Mouse (Mus musculus) limb, embryonic 15.5 days (tissue): ENCODE data around the gene Flt4. TPM values are rescaled to one million over a fixed set of nuclear protein-coding genes. Genes with fewer than 3 reads are reported as not detected.

Experiments used
- ATAC-seq: fragments of 200-750 bp; cut with Nextera tagmentation; 2 replicates; pipeline ENCODE4 v1.8.0; 2017; ENCODE audit warnings: low read depth, moderate TSS enrichment; ENCODE audit not compliant: insufficient number of reproducible peaks, low FRiP score, low TSS enrichment
- H3K27ac ChIP-seq: fragments of 300-500 bp; sonication (generic); 2 replicates; pipeline ENCODE4 v1.5.1; 2015; ENCODE audit warnings: moderate library complexity, mild to moderate bottlenecking, inconsistent platforms
- H3K27me3 ChIP-seq: fragments of 300-500 bp; sonication (generic); 2 replicates; pipeline ENCODE4 v1.6.1; 2015; ENCODE audit warnings: inconsistent platforms
- H3K36me3 ChIP-seq: fragments of 300-500 bp; sonication (generic); 2 replicates; pipeline ENCODE4 v1.6.1; 2015; ENCODE audit warnings: inconsistent platforms
- H3K4me1 ChIP-seq: fragments of 300-500 bp; sonication (generic); 2 replicates; pipeline ENCODE4 v1.6.1; 2015; ENCODE audit warnings: inconsistent platforms
- H3K4me2 ChIP-seq: fragments of 300-500 bp; sonication (generic); 2 replicates; pipeline ENCODE4 v1.6.1; 2015; ENCODE audit warnings: mild to moderate bottlenecking, inconsistent platforms
- H3K4me3 ChIP-seq: fragments of 300-500 bp; sonication (generic); 2 replicates; pipeline ENCODE4 v1.5.1; 2015; ENCODE audit warnings: mild to moderate bottlenecking, inconsistent platforms
- H3K9ac ChIP-seq: fragments of 300-500 bp; sonication (generic); 2 replicates; pipeline ENCODE4 v1.6.1; 2015; ENCODE audit warnings: inconsistent platforms
- H3K9me3 ChIP-seq: fragments of 300-500 bp; sonication (generic); 2 replicates; pipeline ENCODE4 v1.6.1; 2016; ENCODE audit warnings: inconsistent platforms
- WGBS: fragments of 180-500 bp; shearing (Covaris S2); methylation state at CpG from one replicate; pipeline ENCODE4 v1.1.7; 2015; 5-methylcytosine and 5-hydroxymethylcytosine counted together
- polyA plus RNA-seq: library from polyadenylated mRNA; unstranded; fragments of >200 nt; fragmentation: Nextera tagmentation; extraction: Ambion mirVana; gene quantifications from 2 replicates; pipeline ENCODE4 v1.2.1, GENCODE M21; 2015

Gene Flt4
- polyA plus RNA-seq, 1 experiment from 2014 or later, result 5.5 TPM

DNA sequence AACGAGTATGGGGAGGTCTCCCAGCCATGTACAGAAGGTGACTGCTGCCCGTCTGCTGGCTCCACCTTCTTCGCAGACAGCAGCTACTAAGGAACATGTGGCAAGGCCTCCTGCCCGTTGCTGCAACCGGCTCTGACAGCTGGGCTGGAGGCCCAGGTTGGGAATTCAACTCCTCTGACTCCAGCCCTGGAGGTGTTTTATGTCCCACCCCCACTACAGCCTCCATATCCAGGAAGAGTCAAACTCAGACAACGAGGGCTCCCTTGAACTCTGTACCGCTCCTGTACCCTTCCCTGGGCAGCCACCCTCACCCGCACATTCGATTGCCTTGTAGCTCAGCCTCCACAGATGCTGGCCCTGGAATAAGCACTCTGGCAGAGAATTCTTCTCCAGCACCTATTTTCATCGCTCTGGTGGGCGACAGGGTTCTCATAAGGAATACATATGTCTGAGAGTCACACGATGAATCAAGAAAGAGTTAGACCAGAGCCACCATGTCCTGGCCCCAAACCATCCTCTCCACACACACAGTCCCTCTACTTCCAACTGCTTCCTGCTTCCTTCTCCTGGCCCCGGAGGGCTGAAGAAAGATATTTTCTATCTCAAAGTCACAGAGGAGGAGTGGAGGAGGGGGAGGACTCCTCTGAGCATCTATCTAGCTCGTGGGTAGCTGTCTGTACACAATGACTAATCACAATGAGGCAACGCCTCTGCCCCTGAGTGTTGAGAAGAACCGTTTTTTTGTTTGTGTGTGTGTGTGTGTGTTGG, 42.1 kb downstream of the Flt4 start:
- 59% methylated on average over 16 of the region's 16 CpGs for WGBS
- no peak overlapping the region for H3K4me2 ChIP-seq
- H3K9me3 ChIP-seq, result no peaks in the 10 kb centered on the region
- peaks cover 10% of the 10 kb centered on the region for H3K4me1 ChIP-seq
- ATAC-seq, result no peak
- no peaks in the 10 kb centered on the region for H3K27me3 ChIP-seq
- no peak overlapping the region for H3K27ac ChIP-seq
- no peak overlapping the region for H3K4me3 ChIP-seq
- H3K36me3 ChIP-seq, result no peaks in the 10 kb centered on the region
- H3K9ac ChIP-seq, result no peak overlapping the region

DNA sequence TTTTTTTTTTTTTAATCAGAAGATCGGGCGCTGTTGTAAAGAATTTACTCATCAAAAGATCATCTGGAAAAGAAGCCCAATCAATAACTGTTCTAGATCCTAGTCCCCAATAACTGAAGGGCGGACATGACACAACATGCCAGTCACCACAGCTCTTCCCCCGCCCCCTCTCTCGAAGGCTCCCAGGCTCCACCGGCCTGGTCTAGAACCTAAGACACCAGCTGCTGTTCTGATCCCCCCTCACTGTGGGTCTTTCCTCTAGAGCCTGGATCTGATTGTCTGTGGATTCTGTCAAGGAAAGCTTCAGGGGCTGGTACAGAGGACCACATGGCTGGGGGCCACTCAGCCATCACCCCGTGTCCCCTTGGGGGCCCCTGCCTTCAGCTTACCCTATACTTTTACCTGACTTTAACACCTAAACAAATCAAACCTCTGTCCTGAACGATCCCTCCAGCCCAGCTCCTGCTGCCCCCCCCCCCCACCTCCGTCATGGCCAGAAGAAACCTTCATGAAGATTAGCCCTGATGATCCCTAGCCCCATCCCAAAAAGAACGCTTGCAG, 42.8 kb downstream of the Flt4 start:
- no peak overlapping the region for H3K27ac ChIP-seq
- H3K4me1 ChIP-seq, result peaks cover 10% of the 10 kb centered on the region
- H3K4me2 ChIP-seq, result no peak overlapping the region
- 82% methylated on average over 10 of the region's 10 CpGs for WGBS
- H3K36me3 ChIP-seq, result no peaks in the 10 kb centered on the region
- ATAC-seq, result no peak
- H3K27me3 ChIP-seq, result no peaks in the 10 kb centered on the region
- no peak overlapping the region for H3K4me3 ChIP-seq
- H3K9me3 ChIP-seq, result no peaks in the 10 kb centered on the region
- no peak overlapping the region for H3K9ac ChIP-seq

DNA sequence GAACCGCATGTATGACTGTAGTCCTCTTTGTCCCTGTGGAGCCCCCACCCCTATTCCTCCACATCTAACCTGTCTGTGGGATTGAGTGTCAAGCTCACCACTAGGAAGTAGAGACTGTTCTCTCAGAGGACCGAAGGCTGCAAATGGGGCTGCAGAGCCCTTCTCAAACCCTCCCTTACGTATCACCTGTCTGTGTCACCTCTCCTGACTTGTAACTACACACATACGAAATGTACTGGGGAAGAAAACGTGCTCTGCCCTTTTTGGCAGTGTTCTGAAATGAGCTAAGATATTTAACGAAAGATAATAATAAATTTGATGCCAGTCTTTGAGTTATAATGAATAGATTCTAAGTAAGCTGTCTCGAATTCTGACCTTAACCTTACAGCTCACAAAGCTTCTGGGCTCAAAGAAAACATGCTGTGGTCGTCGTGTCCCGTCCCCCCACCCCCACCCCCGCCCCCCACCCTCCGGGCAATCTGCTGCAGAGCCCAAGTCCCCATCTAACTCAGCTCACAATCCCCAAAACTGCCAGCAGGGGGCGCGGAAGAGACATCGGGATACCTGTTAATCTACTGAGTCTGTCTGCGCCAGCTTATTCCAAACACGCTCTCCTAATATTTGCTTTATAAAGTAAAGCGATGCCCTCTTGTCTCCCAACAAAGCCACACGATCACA, 43.5 kb downstream of the Flt4 start:
- Histone ChIP-seq H3K4me2 (no peak overlapping the region), H3K4me3 (no peak overlapping the region), H3K9ac (no peak overlapping the region), H3K27ac (no peak overlapping the region), H3K36me3 (no peaks in the 10 kb centered on the region), H3K27me3 (no peaks in the 10 kb centered on the region), H3K9me3 (no peaks in the 10 kb centered on the region), H3K4me1 (peaks cover 10% of the 10 kb centered on the region)
- no peak for ATAC-seq
- 27% methylated on average over 19 of the region's 19 CpGs for WGBS

DNA sequence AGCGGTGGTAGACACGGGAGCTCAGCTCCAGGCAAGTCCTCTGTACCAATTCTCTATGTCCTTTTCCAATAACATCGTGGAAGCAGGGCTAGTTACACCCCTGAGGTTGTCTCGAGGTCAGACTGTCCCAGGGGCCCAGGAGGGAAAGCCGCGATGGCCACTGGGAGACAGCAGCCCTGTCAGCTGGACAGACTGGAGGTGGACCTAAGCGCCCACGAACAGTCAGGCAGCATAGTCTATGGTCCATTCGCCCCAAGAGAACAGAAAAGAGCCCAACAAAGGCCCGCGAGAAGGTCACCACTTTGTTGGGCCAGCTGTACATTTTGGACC, 44.0 kb downstream of the Flt4 start:
- Histone ChIP-seq H3K27me3 (no peaks in the 10 kb centered on the region), H3K4me2 (no peak overlapping the region), H3K4me1 (peaks cover 10% of the 10 kb centered on the region), H3K9me3 (no peaks in the 10 kb centered on the region), H3K9ac (no peak overlapping the region), H3K27ac (no peak overlapping the region), H3K4me3 (no peak overlapping the region), H3K36me3 (no peaks in the 10 kb centered on the region)
- WGBS, result 34% methylated on average over 11 of the region's 11 CpGs
- ATAC-seq, result no peak

DNA sequence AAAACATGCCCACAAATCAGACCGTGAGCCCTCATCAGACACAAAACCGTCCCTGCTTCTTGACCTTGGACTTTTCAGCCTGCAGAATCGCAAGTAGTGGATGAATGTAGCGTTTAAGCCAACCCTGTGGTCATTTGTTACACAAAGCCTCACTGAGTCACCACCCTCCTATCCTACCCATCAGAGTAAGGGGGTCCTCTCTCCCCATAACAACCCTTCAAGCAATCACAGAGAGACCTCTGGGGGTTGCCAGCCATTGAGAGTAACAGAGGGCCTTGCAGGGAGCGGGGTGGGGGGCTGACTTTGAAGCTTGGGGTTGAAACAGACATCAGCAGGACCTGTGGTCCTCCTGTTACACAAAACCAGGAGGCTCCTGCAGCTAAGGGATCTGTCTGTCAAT, 45.6 kb downstream of the Flt4 start:
- no peak overlapping the region for H3K9ac ChIP-seq
- H3K9me3 ChIP-seq, result no peaks in the 10 kb centered on the region
- H3K4me2 ChIP-seq, result no peak overlapping the region
- H3K27me3 ChIP-seq, result no peaks in the 10 kb centered on the region
- 93% methylated on average over 5 of the region's 5 CpGs for whole genome bisulfite sequencing
- no peaks in the 10 kb centered on the region for H3K36me3 ChIP-seq
- H3K4me1 ChIP-seq, result peaks cover 10% of the 10 kb centered on the region
- no peak overlapping the region for H3K4me3 ChIP-seq
- no peak for ATAC-seq
- no peak overlapping the region for H3K27ac ChIP-seq

DNA sequence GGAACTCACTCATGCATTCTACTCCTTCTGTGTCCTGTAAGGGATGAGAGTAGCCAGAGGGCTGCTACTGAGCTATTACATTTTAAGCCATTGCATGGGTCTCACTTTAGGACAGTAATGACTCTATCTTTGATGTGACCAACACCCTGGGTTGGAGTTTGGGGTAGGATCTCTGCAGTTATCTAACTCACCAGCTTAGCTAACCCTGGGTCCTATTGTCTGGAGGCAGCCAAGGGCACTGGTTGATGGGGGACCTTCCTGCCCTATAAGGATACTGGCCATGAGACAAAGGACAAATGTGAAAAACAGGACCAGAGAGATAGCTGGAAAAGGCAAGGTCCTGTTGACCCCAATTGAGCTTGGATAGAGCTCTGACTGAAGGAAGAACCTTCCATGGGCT, 46.4 kb downstream of the Flt4 start:
- Histone ChIP-seq H3K4me1 (peaks cover 9% of the 10 kb centered on the region), H3K4me3 (no peak overlapping the region), H3K9ac (no peak overlapping the region), H3K27ac (no peak overlapping the region), H3K9me3 (no peaks in the 10 kb centered on the region), H3K27me3 (no peaks in the 10 kb centered on the region), H3K4me2 (no peak overlapping the region), H3K36me3 (no peaks in the 10 kb centered on the region)
- ATAC-seq, result no peak

DNA sequence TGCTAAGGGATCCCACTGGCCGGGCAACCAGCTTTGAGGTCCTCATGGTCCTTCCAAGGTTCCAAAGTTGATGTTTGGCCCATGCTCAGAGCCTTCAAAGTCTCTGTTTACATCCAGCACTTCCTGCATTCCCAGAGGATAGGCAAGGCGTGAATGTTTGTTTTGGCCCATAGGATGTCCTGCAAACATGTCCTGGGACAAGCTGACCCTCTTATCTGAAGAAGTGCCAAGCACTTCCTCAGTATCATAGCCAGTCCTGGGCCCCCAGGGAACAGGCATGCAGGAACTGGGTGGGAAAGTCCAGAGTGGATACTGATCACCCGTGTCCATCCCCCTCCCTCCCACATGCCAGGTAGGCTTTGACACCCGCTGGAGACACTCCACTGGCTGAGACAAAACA, 49.0 kb downstream of the Flt4 start:
- no peak overlapping the region for H3K27ac ChIP-seq
- H3K36me3 ChIP-seq, result no peaks in the 10 kb centered on the region
- H3K4me2 ChIP-seq, result no peak overlapping the region
- no peak overlapping the region for H3K4me3 ChIP-seq
- H3K4me1 ChIP-seq, result peaks cover 1% of the 10 kb centered on the region; the same call in 1 of the 2 replicates
- 81% methylated on average over 4 of the region's 4 CpGs for WGBS
- no peak for ATAC-seq
- no peak overlapping the region for H3K9ac ChIP-seq
- H3K9me3 ChIP-seq, result no peaks in the 10 kb centered on the region
- H3K27me3 ChIP-seq, result no peaks in the 10 kb centered on the region

DNA sequence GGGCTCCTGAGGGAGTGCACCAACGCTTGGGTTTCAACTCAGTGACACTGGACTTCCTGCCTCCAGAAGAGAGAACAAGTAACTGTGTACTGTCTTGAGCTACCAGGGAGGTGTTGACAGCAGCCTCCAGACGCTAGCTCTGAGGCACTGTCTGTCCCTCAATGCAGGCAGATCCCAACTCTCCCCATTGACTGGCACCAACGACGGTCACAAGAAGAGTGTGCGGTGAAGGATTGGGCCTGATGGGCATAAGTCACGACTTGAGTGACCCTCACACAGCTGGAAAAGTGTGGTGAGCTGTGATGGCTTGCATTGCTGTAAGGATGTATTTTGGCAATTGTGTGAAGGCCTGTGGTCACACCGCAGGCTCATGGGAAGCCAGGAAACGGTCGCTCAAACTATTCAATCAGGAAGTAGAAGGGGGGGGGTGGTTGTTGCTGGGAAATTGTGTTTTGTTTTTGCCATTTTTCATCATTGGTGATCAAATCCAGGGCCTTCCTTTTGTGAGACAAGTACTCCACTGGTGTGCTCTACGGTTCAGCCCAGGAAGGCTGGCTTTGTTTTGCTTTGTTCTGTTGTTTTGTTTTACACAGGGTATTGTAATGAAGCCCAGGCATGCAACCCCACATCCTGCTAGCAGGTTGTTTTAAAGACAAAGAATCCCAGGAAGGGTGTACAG, 49.9 kb downstream of the Flt4 start:
- no peak overlapping the region for H3K9ac ChIP-seq
- H3K4me3 ChIP-seq, result no peak overlapping the region
- no peak for ATAC-seq
- 73% methylated on average over 10 of the region's 10 CpGs for WGBS
- no peak overlapping the region for H3K4me2 ChIP-seq
- H3K36me3 ChIP-seq, result no peaks in the 10 kb centered on the region
- no peaks in the 10 kb centered on the region for H3K4me1 ChIP-seq
- H3K9me3 ChIP-seq, result no peaks in the 10 kb centered on the region
- H3K27me3 ChIP-seq, result no peaks in the 10 kb centered on the region
- no peak overlapping the region for H3K27ac ChIP-seq

DNA sequence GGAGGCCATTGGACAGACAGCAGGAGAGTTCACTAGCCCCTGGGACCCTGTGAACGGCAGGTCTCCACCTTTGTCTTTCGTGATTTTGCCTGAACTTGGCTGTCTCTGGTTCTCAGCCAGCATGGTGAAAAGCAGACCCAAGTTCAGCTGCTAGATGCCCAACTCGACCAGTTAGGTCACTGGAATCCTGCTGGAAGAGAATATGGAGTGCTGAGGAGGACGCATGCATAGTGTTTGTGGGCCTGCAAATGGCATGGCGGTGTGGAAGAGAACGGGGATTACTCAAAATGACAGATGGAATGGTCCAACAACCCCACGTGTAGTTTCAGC, 50.4 kb downstream of the Flt4 start:
- Histone ChIP-seq H3K4me3 (no peak overlapping the region), H3K27ac (no peak overlapping the region), H3K27me3 (no peaks in the 10 kb centered on the region), H3K4me2 (no peak overlapping the region), H3K36me3 (no peaks in the 10 kb centered on the region), H3K9me3 (no peaks in the 10 kb centered on the region), H3K4me1 (no peaks in the 10 kb centered on the region), H3K9ac (no peak overlapping the region)
- WGBS, result 78% methylated on average over 7 of the region's 7 CpGs
- no peak for ATAC-seq

DNA sequence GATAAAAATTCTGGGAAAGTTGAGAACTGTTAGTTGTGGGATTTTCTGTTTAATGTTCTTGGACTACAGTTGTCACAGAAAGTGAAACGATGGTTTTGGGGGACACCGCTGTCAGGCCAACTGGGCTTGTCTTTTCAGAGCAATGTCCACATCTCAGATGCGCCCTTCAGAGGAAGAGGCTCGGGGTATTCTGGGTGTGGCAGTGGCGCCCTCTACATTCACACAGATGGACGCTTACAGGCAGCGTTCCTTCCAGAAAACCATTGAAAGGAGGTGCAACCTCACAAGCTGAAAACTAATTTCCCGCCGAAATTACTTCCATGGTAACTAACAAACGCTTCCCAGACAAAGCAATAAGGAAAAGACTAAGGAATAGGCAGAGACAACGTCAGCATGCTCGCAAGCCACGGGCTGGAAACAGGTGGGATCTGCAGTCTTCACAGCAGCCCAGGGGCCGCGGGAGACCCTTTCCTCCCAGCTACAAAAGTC, 53.3 kb downstream of the Flt4 start:
- H3K9me3 ChIP-seq, result no peaks in the 10 kb centered on the region
- no peak overlapping the region for H3K4me2 ChIP-seq
- H3K4me3 ChIP-seq, result no peak overlapping the region
- 57% methylated on average over 15 of the region's 15 CpGs for WGBS
- H3K36me3 ChIP-seq, result no peaks in the 10 kb centered on the region
- no peak for ATAC-seq
- H3K9ac ChIP-seq, result no peak overlapping the region
- H3K27ac ChIP-seq, result no peak overlapping the region
- peaks cover 2% of the 10 kb centered on the region; the same call in 1 of the 2 replicates for H3K4me1 ChIP-seq
- no peaks in the 10 kb centered on the region for H3K27me3 ChIP-seq

DNA sequence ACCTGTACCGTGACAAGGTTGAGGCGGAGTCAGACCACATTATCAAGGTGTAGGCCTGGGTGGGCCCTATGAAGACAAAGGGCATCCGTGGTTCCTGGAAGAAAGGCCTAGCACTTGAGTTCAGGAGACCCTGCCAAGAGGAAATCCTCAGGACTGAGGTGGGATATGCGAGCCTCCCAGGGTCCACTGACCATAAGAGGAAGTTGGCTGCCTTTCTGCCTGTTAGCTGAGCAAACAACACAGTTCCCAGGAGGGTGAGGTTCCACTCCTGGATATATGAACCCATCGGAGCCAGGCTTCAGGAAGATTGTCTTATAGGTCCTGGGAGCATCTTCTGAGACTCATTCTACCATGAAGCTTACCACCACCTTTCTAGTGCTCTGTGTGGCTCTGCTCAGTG, 54.2 kb downstream of the Flt4 start, which contains the start of gene Scgb3a1:
Scgb3a1 (plus strand) TSS at position 301 of the 400 bp plus-strand sequence.
- no peak for ATAC-seq
- Histone ChIP-seq H3K9ac (no peak within 1 kb of the TSS), H3K4me1 (peaks cover 2% of the 10 kb centered on the region; the same call in 1 of the 2 replicates), H3K27me3 (no peaks in the 10 kb centered on the region), H3K36me3 (peaks cover under 1% of the 10 kb centered on the region; the same call in 1 of the 2 replicates), H3K27ac (no peak within 1 kb of the TSS), H3K4me2 (no peak within 1 kb of the TSS), H3K9me3 (no peaks in the 10 kb centered on the region), H3K4me3 (no peak within 1 kb of the TSS)
- WGBS, result 83% methylated on average over 5 of the region's 5 CpGs
